Mouse (Mus musculus) T-helper 17 cell (primary cell): ENCODE data around the gene Zfp326.

Experiments used
- in situ Hi-C, 2 experiments: fragments of 300-600 bp; cut with MboI, MseI; formaldehyde crosslinking; loops; 1 replicate in 1 of 2; 2 replicates in 1 of 2; pipeline ENCODE4 v1.15.1; 2025; ENCODE audit warnings: high pct_unique_total_duplicates in 2 of 2

The Zfp326 gene

GRCm38 (mm10) chr5:105930282-105930681 is 53.9 kb downstream of the Zfp326 start:
- in situ Hi-C loops = no loop called here

GRCm38 (mm10) chr5:105932392-105932791 is 56.0 kb downstream of the Zfp326 start:
- in situ Hi-C loops = no loop called here

GRCm38 (mm10) chr5:105941951-105942350 is 65.6 kb downstream of the Zfp326 start:
- in situ Hi-C loops = no loop called here
